Mouse (Mus musculus): ENCODE results near the gene BC049730. TPM values are rescaled to one million over a fixed set of nuclear protein-coding genes. Genes with fewer than 3 reads are reported as not detected.
"Not testable (repeated sequence)": the region's sequence is repeated elsewhere in the genome, so short reads cannot be mapped to it uniquely, and the experiment has no call there.

The BC049730 gene
- not detected for total RNA-seq (2021)

- no peak for DNase-seq (ENCODE audit: extremely low spot score in 1 of 2, low spot score in 1 of 2)
These were observed at the start of gene BC049730 for GRCm38 (mm10) chr7:24708832-24709292. Gene BC049730, plus strand, starts transcription at chr7:24709242.

GRCm38 (mm10) chr7:24659737-24660357 is 49.2 kb upstream of the BC049730 start:
- DNase-seq (ENCODE audit: extremely low spot score in 1 of 2, low spot score in 1 of 2) = no peak

- no peak for DNase-seq (ENCODE audit: extremely low spot score in 1 of 2, low spot score in 1 of 2)
These were observed 47.7 kb upstream of the BC049730 start for GRCm38 (mm10) chr7:24661118-24661904.

DNA sequence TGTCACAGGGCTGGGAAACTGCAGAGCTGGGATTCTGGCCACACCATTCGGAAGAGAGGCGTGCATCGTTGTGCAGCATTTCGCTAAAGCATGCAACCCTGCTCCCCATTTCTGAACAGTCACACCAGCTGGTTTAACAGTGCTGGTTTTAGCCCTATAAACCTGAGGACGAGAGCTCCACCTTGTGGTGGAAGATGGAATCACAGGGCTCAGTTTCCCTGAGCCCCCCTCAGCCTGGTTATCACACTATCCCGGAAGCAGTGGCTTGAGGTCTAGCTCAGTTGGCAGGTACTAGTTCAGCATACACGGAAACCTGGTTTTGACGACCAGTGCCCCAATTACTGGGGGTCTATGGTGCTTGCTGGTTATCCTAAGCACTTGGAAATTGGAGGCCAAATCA is 46.5 kb upstream of the BC049730 start:
- peak; percentile 36 to 84 for DNase-seq (ENCODE audit: extremely low spot score in 1 of 2, low spot score in 1 of 2)

DNA sequence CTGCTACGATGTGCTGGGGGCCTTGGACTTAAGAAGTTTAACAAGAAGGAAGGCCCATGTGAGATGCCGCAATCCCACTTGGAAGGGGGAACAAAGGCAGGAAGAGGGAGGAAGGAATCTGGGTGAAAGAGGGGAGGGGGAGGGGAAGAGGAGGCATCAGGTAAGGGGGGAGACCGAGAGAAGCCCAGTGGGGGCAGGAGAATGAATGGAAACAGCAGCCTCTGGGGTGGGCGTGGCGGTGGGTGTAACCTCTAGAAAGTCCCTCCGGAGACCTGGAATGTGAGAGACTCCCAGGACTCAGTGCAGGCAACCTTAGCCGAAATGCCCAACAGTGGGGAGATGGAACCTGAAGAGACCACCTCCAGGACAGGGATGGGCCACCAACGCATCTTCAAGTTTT is 44.7 kb upstream of the BC049730 start:
- DNase-seq (ENCODE audit: extremely low spot score in 1 of 2, low spot score in 1 of 2) = no peak

DNA sequence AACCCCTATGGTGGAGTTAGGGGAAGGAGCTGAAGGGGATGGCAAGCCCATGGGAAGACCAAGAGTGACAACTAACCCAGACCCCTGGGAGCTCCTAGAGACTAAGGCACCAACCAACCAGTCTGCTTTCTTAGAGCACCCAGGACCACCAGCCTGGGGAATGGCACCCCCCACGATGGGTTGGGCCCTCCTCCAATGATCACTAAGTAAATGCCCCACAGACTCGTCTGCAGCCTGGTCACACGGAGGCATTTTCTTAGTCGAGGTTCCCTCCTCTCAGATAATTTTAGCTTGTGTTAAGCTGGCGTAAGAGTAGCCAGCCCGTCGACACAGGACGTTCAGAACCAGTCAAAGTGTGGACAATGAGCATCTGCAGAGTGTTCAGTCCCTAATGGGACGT is 44.1 kb upstream of the BC049730 start:
- DNase-seq (ENCODE audit: extremely low spot score in 1 of 2, low spot score in 1 of 2) = no peak

DNA sequence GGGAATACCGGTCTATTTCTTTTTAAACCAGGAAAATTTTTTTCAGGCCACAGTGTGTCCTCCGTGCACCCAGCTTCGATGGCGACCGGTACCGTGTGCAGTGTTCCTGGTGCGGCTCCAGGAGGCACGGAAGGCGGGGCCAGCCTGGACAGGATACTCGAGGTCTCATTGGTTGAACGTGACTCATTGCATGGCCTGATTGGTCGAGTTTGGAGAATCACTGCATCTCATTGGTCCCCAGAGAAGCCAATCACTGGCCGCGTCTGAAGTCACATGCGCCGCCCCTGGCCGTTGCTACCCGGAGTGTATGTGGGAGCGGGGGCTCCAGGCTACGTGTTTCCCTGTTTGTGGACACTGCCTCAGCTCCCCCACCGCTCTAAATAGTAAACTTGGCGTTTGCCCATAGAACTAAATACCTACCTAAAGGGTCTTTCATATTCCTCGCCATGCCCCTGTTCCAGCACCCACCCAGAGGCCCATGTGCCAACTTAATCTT is 37.0 kb upstream of the BC049730 start:
- no peak for DNase-seq (ENCODE audit: extremely low spot score in 1 of 2, low spot score in 1 of 2)

- no peak for DNase-seq (ENCODE audit: extremely low spot score in 1 of 2, low spot score in 1 of 2)
These were observed 32.5 kb upstream of the BC049730 start, which contains the start of gene Tex101 for GRCm38 (mm10) chr7:24676575-24676974. Gene Tex101, minus strand, starts transcription at chr7:24676675.

DNA sequence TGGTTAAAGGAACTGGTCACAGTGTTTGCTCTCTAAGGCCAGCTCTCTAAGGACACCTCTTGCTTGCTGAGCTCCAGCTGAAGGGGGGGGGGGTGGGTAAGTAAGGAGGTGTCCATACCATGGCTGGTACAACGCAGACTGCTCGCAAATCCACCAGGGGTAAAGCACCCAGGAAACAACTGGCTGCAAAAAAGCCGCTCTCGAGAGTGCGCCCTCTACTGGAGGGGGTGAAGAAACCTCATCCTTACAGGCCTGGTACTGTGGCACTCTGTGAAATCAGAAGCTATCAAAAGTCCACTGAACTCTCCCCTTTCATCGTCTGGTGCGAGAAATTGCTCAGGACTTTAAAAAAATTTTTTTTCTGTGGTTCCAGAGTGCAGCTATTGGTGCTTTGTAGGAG is 24.9 kb upstream of the BC049730 start:
- not testable (repeated sequence) for DNase-seq (ENCODE audit: extremely low spot score in 1 of 2, low spot score in 1 of 2)

DNA sequence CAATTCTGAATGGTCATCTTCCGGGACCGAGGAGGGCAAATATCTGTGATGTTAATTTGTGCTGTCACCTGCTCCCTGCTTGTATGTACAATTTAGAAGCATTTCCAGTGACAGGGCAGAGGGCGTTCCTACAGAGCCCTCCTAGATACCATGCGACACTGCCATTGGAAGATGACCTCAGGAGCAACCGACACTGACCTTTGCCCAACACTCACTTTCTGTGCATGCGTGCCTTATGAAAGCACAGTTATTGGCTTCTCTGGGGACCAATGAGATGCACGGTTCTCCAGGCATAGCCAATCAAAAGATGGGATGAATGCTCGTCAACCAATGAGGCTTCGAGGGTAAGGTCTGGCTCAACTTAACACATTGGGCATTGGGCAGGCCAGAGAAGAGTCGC is 21.5 kb upstream of the BC049730 start:
- not testable (repeated sequence) for DNase-seq (ENCODE audit: extremely low spot score in 1 of 2, low spot score in 1 of 2)

GRCm38 (mm10) chr7:24692693-24693092 is 16.3 kb upstream of the BC049730 start:
- DNase-seq (ENCODE audit: extremely low spot score in 1 of 2, low spot score in 1 of 2) = not testable (repeated sequence)

- not testable (repeated sequence) for DNase-seq (ENCODE audit: extremely low spot score in 1 of 2, low spot score in 1 of 2)
These were observed 11.2 kb upstream of the BC049730 start for GRCm38 (mm10) chr7:24697891-24698290.

- DNase-seq (ENCODE audit: extremely low spot score in 1 of 2, low spot score in 1 of 2) = not testable (repeated sequence)
These were observed 6.2 kb upstream of the BC049730 start for GRCm38 (mm10) chr7:24702841-24703240.

GRCm38 (mm10) chr7:24715039-24715438 is 6.0 kb downstream of the BC049730 start:
- DNase-seq (ENCODE audit: extremely low spot score in 1 of 2, low spot score in 1 of 2) = no peak

DNA sequence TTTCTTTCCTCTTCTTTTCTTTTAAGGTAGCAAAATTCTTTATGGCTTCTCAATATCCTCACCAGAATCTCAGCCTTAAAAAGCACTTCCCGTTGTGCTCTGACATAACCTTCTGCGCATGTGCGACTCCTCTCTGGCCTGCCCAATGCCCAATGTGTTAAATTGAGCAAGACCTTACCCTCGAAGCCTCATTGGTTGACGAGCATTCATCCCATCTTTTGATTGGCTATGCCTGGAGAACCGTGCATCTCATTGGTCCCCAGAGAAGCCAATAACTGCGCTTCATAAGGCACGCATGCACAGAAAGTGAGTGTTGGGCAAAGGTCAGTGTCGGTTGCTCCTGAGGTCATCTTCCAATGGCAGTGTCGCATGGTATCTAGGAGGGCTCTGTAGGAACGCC is 17.8 kb downstream of the BC049730 start, which contains the start of gene Gm4763:
Gm4763 (minus strand) TSS at position 101 of the 400 bp plus-strand sequence.
- not testable (repeated sequence) for DNase-seq (ENCODE audit: extremely low spot score in 1 of 2, low spot score in 1 of 2)

DNA sequence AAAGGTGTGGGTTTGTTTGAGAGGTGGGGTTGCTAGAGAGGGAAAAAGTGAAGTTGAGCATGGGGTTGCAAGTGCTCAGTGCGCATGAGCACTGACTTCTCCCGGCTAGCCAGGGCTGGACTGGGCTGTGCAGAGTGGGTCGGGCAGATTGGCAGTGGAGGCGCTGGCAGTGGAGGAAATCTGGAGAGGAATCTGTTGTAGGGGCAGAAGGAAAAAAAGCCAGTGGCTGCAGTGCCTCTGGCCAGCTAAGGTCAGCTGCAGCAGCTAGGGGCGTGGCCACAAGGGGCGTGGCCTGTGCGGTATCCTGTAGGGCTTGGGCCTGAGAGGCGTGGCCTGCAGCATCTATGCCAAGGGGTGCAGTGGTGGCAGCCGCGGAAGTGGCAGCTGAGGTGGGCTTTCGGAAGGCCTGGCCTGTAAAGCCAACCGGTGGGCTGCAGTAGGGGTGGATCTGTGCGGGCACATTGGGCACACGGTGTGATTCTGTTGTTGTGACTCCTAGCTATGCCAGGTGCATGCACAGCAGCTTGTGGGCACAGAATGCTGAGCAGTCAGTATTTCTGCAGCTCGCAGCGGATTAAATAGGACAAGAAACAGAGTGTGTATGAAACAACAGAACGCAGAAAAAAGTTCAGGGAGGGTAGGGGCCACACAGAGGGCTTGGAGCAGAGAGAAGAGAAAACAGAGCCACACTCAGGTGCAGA is 27.1 kb downstream of the BC049730 start:
- DNase-seq (ENCODE audit: extremely low spot score in 1 of 2, low spot score in 1 of 2) = no peak

GRCm38 (mm10) chr7:24750695-24751094 is 41.7 kb downstream of the BC049730 start:
- DNase-seq (ENCODE audit: extremely low spot score in 1 of 2, low spot score in 1 of 2) = no peak

DNA sequence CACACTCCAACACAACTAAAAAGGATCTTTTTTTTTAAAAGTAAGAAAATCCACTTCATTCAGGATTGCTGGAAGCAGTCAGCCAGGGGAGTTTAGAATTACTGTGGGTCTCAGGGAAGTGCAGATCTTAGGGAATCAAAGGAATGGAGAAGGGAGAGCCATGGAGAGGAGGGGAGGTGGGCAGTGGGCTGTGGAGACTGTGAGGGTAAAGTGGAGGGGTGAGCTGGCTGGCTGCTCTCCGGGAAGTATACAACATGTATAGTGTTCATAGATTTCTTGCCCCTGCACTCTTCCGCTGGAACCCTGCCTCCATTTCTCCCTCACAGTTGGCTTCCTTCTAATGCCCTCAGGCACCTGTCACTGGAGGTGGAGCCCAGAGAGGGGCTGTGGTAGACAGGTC is 42.6 kb downstream of the BC049730 start:
- no peak for DNase-seq (ENCODE audit: extremely low spot score in 1 of 2, low spot score in 1 of 2)

- no peak for DNase-seq (ENCODE audit: extremely low spot score in 1 of 2, low spot score in 1 of 2)
These were observed 44.4 kb downstream of the BC049730 start for GRCm38 (mm10) chr7:24753476-24753875.

- no peak for DNase-seq (ENCODE audit: extremely low spot score in 1 of 2, low spot score in 1 of 2)
These were observed 49.5 kb downstream of the BC049730 start for GRCm38 (mm10) chr7:24758520-24758919.

- no peak for DNase-seq (ENCODE audit: extremely low spot score in 1 of 2, low spot score in 1 of 2)
These were observed 51.2 kb downstream of the BC049730 start, which contains the start of gene Cd177 for GRCm38 (mm10) chr7:24760211-24760610. Gene Cd177, minus strand, starts transcription at chr7:24760311.

Data from layer of hippocampus, postnatal 25 days (tissue).